Mouse (Mus musculus) ES-Bruce4 (cell line): Measurements from ENCODE around the gene Sppl2a.

ENCODE experiments used
- CTCF ChIP-seq: IDR thresholded peaks from one replicate; pipeline ENCODE4 v1.8.1; 2011; ENCODE audit warnings: low read depth, low read length
- POLR2A ChIP-seq: IDR thresholded peaks from one replicate; pipeline ENCODE4 v1.8.1; 2011; ENCODE audit warnings: low read length; ENCODE audit not compliant: insufficient read depth

- TF ChIP-seq POLR2A (no peak), CTCF (no peak)
Observed at GRCm38 (mm10) chr2:126940314-126940866, 7.4 kb upstream of the Sppl2a start.
